Mouse (Mus musculus) limb, embryonic 13.5 days (tissue): ENCODE results near the gene Rdh5. TPM values are rescaled to one million over a fixed set of nuclear protein-coding genes. Genes with fewer than 3 reads are reported as not detected.
A peak's percentile ranks its signal among the peaks of the same experiment; 100 is the strongest.

Experiments used
- ATAC-seq: fragments of 200-750 bp; cut with Nextera tagmentation; 2 replicates; pipeline ENCODE4 v1.8.0; 2017; ENCODE audit warnings: low read depth, moderate number of reproducible peaks, moderate TSS enrichment; ENCODE audit not compliant: low FRiP score
- H3K27ac ChIP-seq: fragments of 300-500 bp; sonication (generic); 2 replicates; pipeline ENCODE4 v1.5.1; 2015; ENCODE audit warnings: inconsistent platforms, mild to moderate bottlenecking, moderate library complexity
- H3K27me3 ChIP-seq: fragments of 300-500 bp; sonication (generic); 2 replicates; pipeline ENCODE4 v1.6.1; 2015; ENCODE audit warnings: mild to moderate bottlenecking, inconsistent platforms
- H3K36me3 ChIP-seq: fragments of 300-500 bp; sonication (generic); 2 replicates; pipeline ENCODE4 v1.6.1; 2015; ENCODE audit warnings: inconsistent platforms, mild to moderate bottlenecking, moderate library complexity
- H3K4me1 ChIP-seq: fragments of 300-500 bp; sonication (generic); 2 replicates; pipeline ENCODE4 v1.6.1; 2015; ENCODE audit warnings: inconsistent platforms
- H3K4me2 ChIP-seq: fragments of 300-500 bp; sonication (generic); replicated peaks from 2 replicates; pipeline ENCODE4 v1.6.1; 2015; ENCODE audit warnings: inconsistent platforms, mild to moderate bottlenecking, moderate library complexity
- H3K4me3 ChIP-seq: fragments of 300-500 bp; sonication (generic); 2 replicates; pipeline ENCODE4 v1.5.1; 2015; ENCODE audit warnings: moderate library complexity, mild to moderate bottlenecking, inconsistent platforms
- H3K9ac ChIP-seq: fragments of 300-500 bp; sonication (generic); 2 replicates; pipeline ENCODE4 v1.6.1; 2015; ENCODE audit warnings: mild to moderate bottlenecking, inconsistent platforms
- H3K9me3 ChIP-seq: fragments of 300-500 bp; sonication (generic); 2 replicates; pipeline ENCODE4 v1.6.1; 2016; ENCODE audit warnings: inconsistent platforms
- WGBS: fragments of 180-500 bp; shearing (Covaris S2); methylation state at CpG from one replicate; pipeline ENCODE4 v1.1.7; 2015; 5-methylcytosine and 5-hydroxymethylcytosine counted together
- polyA plus RNA-seq: library from polyadenylated mRNA; unstranded; fragments of >200 nt; fragmentation: Nextera tagmentation; extraction: Ambion mirVana; gene quantifications from 2 replicates; pipeline ENCODE4 v1.2.1, GENCODE M21; 2015

Rdh5 gene
- polyA plus RNA-seq, 1 experiment from 2014 or later = 12.2 TPM

GRCm38 (mm10) chr10:128938974-128939373 is 16.3 kb upstream of the Rdh5 start:
- H3K9ac ChIP-seq = no peak overlapping the region
- no peak for ATAC-seq
- 54% methylated on average over 5 of the region's 5 CpGs for WGBS

GRCm38 (mm10) chr10:128938457-128938856 is 15.8 kb upstream of the Rdh5 start:
- no peak for ATAC-seq
- H3K9me3 ChIP-seq = no peaks in the 10 kb centered on the region
- 79% methylated on average over 9 of the region's 9 CpGs for WGBS
- no peak overlapping the region for H3K9ac ChIP-seq
- H3K4me3 ChIP-seq = no peak overlapping the region
- no peak overlapping the region for H3K4me2 ChIP-seq
- peaks cover 36% of the 10 kb centered on the region for H3K27me3 ChIP-seq
- H3K27ac ChIP-seq = no peak overlapping the region
- H3K36me3 ChIP-seq = no peaks in the 10 kb centered on the region
- peaks cover 12% of the 10 kb centered on the region for H3K4me1 ChIP-seq

More at GRCm38 (mm10) chr10:128938974-128939373, 16.3 kb upstream of the Rdh5 start:
- H3K4me2 ChIP-seq = no peak overlapping the region
- peaks cover 7% of the 10 kb centered on the region for H3K4me1 ChIP-seq
- no peak overlapping the region for H3K27ac ChIP-seq
- H3K27me3 ChIP-seq = peaks cover 31% of the 10 kb centered on the region
- H3K36me3 ChIP-seq = no peaks in the 10 kb centered on the region
- H3K4me3 ChIP-seq = no peak overlapping the region
- no peaks in the 10 kb centered on the region for H3K9me3 ChIP-seq

DNA sequence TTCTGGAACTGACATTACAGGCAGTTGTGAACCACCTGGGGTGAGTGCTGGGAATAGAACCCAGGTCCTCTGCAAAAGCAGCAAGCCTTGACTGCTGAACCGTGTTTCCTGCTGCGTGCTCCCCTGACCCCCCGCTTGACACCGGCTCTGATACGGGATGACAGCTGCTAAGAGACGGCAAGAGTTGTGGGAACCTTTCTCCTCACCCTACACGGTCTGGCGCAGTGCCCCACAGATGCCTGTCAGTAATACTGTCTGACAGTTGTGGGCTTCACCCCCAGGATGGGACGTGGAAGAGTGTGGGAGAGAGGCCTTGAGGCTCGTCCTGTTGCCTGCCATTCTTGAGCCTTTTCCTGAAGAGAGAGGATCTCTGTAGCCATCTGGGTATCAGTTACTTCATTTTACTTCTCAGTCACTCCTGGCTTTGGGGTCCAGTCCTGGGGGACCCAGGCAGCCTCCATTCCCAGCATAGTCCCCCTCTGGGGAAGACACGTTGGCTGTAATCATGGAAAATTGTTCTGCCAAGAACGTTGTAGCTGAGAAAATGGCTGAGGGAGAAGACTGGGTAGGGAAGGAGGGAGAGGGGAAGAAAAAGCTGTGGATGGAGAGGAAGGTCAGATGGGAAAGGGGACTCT is 15.2 kb upstream of the Rdh5 start:
- Histone ChIP-seq H3K4me3 (no peak overlapping the region), H3K9me3 (no peaks in the 10 kb centered on the region), H3K4me1 (peaks cover 16% of the 10 kb centered on the region), H3K9ac (no peak overlapping the region), H3K36me3 (no peaks in the 10 kb centered on the region), H3K27ac (no peak overlapping the region), H3K4me2 (no peak overlapping the region), H3K27me3 (peaks cover 42% of the 10 kb centered on the region)
- ATAC-seq = 0 out of 2 replicates have a peak, but pooled peaks have one; percentile 21
- WGBS = 69% methylated on average over 12 of the region's 12 CpGs

GRCm38 (mm10) chr10:128935826-128936440 is 13.2 kb upstream of the Rdh5 start:
- Histone ChIP-seq H3K27ac (no peak overlapping the region), H3K4me3 (no peak overlapping the region), H3K36me3 (no peaks in the 10 kb centered on the region), H3K9me3 (no peaks in the 10 kb centered on the region), H3K4me1 (peaks cover 16% of the 10 kb centered on the region), H3K27me3 (peaks cover 62% of the 10 kb centered on the region), H3K4me2 (no peak overlapping the region), H3K9ac (no peak overlapping the region)
- ATAC-seq = no peak
- 66% methylated on average over 8 of the region's 8 CpGs for WGBS

- no peak overlapping the region for H3K4me3 ChIP-seq
- H3K9ac ChIP-seq = no peak overlapping the region
- ATAC-seq = no peak
- peaks cover 68% of the 10 kb centered on the region for H3K27me3 ChIP-seq
- no peaks in the 10 kb centered on the region for H3K36me3 ChIP-seq
- H3K27ac ChIP-seq = no peak overlapping the region
- H3K4me1 ChIP-seq = peaks cover 16% of the 10 kb centered on the region
- H3K9me3 ChIP-seq = no peaks in the 10 kb centered on the region
- no peak overlapping the region for H3K4me2 ChIP-seq
- WGBS = 67% methylated on average over 7 of the region's 7 CpGs
Measured at GRCm38 (mm10) chr10:128934997-128935787, 12.5 kb upstream of the Rdh5 start.

- Histone ChIP-seq H3K9ac (peak overlapping the region; percentile 32; the same call in 1 of the 2 replicates), H3K4me1 (peaks cover 16% of the 10 kb centered on the region), H3K27me3 (peaks cover 77% of the 10 kb centered on the region), H3K4me3 (peak overlapping the region; percentile 43), H3K27ac (no peak overlapping the region), H3K4me2 (peak overlapping the region; percentile 73), H3K36me3 (no peaks in the 10 kb centered on the region), H3K9me3 (no peaks in the 10 kb centered on the region)
- no peak for ATAC-seq
- WGBS = 2% methylated on average over 21 of the region's 21 CpGs
Measured at GRCm38 (mm10) chr10:128933976-128934721, 11.5 kb upstream of the Rdh5 start.

GRCm38 (mm10) chr10:128933574-128933973 is 10.9 kb upstream of the Rdh5 start, which contains the start of gene Itga7:
Gene Itga7, plus strand, starts transcription at chr10:128933818.
- under 1% methylated on average over 26 of the region's 26 CpGs for WGBS
- Histone ChIP-seq H3K9ac (peak within 1 kb of the TSS; percentile 32; the same call in 1 of the 2 replicates), H3K27ac (no peak within 1 kb of the TSS), H3K9me3 (no peaks in the 10 kb centered on the region), H3K4me1 (peaks cover 16% of the 10 kb centered on the region), H3K4me3 (peak within 1 kb of the TSS; percentile 43), H3K27me3 (peaks cover 82% of the 10 kb centered on the region), H3K4me2 (peak within 1 kb of the TSS; percentile 73), H3K36me3 (no peaks in the 10 kb centered on the region)
- peak; percentile 86 for ATAC-seq

- ATAC-seq = no peak
- no peak overlapping the region for H3K27ac ChIP-seq
- H3K4me3 ChIP-seq = no peak overlapping the region
- WGBS = 61% methylated on average over 2 of the region's 2 CpGs
- no peak overlapping the region for H3K9ac ChIP-seq
- H3K27me3 ChIP-seq = peaks cover 86% of the 10 kb centered on the region
- no peak overlapping the region for H3K4me2 ChIP-seq
- no peaks in the 10 kb centered on the region for H3K36me3 ChIP-seq
- H3K4me1 ChIP-seq = peaks cover 16% of the 10 kb centered on the region
- no peaks in the 10 kb centered on the region for H3K9me3 ChIP-seq
Measured at GRCm38 (mm10) chr10:128931441-128931840, 8.8 kb upstream of the Rdh5 start.

DNA sequence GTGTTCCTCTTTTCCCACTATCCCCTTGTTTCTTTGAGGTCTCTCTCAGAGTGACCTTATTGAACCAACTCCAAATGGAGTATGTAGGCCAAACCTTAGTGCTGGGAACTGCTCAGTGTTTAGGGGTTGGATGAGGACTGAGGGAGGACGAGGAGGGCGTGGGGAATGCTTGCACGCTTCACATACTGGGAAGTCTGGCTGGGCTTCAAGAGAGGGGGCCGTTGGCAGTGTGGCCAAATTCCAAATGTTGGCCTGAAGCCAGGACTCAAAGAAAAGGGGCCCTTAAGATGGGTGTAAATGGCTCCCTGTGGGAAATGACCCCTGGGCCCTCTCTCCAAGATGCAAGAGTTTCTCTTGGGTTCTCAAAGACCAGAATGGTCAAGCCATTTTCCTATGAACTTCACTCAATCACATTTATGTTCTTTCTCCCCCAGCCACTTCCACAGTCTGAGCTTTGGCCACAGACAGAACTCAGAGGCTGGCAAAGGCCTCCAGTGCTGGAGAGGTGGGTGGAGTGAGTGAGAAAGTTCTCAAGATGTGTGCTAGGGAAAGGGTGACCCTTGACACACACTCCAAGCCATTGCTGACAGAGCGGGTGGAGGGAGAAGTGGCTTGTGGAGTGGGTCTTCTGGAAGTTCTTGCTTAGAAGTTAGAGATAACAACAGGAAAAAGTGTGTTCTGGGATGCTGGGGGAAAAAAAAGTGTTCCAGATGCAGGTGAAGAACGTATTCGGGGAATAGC is 7.1 kb upstream of the Rdh5 start:
- H3K4me1 ChIP-seq = peaks cover 16% of the 10 kb centered on the region
- no peak overlapping the region for H3K9ac ChIP-seq
- H3K36me3 ChIP-seq = no peaks in the 10 kb centered on the region
- no peak for ATAC-seq
- no peak overlapping the region for H3K4me2 ChIP-seq
- H3K27me3 ChIP-seq = peaks cover 70% of the 10 kb centered on the region
- no peak overlapping the region for H3K4me3 ChIP-seq
- WGBS = 68% methylated on average over 7 of the region's 7 CpGs
- no peaks in the 10 kb centered on the region for H3K9me3 ChIP-seq
- no peak overlapping the region for H3K27ac ChIP-seq

DNA sequence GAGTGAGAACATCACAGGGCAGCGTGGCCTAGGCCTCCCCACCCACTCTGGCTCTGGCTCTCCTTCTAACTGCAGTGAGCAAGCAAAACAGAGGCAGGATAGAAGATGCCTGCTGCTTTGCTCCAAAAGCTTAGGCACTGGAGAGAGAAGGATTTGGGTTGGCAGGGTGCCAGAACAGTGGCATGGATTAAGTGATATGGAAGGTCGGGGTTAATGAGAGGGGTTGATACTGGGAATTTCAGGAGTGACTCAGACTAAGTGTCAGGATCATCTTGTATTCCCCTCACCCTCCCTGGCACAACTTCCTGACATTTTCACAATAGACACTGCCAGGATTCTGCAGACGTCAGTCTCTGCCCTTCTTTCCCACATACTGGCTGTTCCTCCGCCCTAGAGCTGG is 5.7 kb upstream of the Rdh5 start:
- Histone ChIP-seq H3K4me2 (no peak overlapping the region), H3K27me3 (peaks cover 55% of the 10 kb centered on the region)

DNA sequence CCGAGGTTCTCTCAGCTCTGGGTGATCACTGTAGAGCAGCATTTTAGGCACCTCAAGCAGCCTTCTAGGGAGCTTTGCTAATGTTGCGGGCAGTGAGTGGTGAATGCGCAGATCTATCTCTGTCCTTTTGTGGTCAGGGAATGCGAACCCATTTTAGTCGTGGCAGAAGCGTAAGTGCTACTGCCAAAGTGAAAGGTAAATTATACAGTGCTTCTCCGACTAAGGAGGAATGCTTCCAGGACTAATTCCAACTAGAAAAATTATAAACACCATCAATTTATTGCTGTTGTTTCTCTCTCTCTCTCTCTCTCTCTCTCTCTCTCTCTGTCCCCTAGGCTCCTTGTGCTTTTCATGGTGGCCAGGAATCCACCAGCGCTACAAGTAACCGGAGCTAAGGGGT is 1.2 kb upstream of the Rdh5 start, which contains the start of gene Bloc1s1:
TSS of gene Bloc1s1 (minus strand) at position 101 of the 400 bp plus-strand sequence.
- Histone ChIP-seq H3K9ac (peak within 1 kb of the TSS; percentile 78), H3K36me3 (peaks cover 7% of the 10 kb centered on the region; the same call in 1 of the 2 replicates), H3K27ac (peak within 1 kb of the TSS; percentile 88), H3K9me3 (no peaks in the 10 kb centered on the region), H3K4me3 (peak within 1 kb of the TSS; percentile 90), H3K27me3 (peaks cover 14% of the 10 kb centered on the region), H3K4me2 (peak within 1 kb of the TSS; percentile 79), H3K4me1 (peaks cover 37% of the 10 kb centered on the region)
- no peak for ATAC-seq
- WGBS = 67% methylated on average over 9 of the region's 9 CpGs

More for the DNA sequence above, 5.7 kb upstream of the Rdh5 start:
- H3K27ac ChIP-seq = no peak overlapping the region
- H3K9me3 ChIP-seq = no peaks in the 10 kb centered on the region
- no peak overlapping the region for H3K4me3 ChIP-seq
- no peaks in the 10 kb centered on the region for H3K36me3 ChIP-seq
- no peak for ATAC-seq
- H3K4me1 ChIP-seq = peaks cover 10% of the 10 kb centered on the region
- H3K9ac ChIP-seq = no peak overlapping the region
- 36% methylated on average over 4 of the region's 4 CpGs for WGBS
